Mouse (Mus musculus) small intestine, adult 2 months (tissue): Measurements from ENCODE around the gene Gm17581.

Experiments used
- CTCF ChIP-seq: fragments of 200-500 bp; IDR thresholded peaks from 2 replicates; pipeline ENCODE4 v1.5.1; 2012; ENCODE audit warnings: low read depth, mild to moderate bottlenecking, control low read depth, inconsistent platforms, low read length, moderate library complexity, mixed read lengths; ENCODE audit not compliant: insufficient replicate concordance, insufficient read length; ENCODE audit errors: extremely low read depth
- POLR2A ChIP-seq: fragments of 200-500 bp; IDR thresholded peaks from 2 replicates; pipeline ENCODE4 v1.6.1; 2012; ENCODE audit warnings: low read depth, mild to moderate bottlenecking, control low read depth, inconsistent platforms, low read length, moderate library complexity

- TF ChIP-seq POLR2A (no peak), CTCF (no peak)
These were observed 41.1 kb downstream of the Gm17581 start for GRCm38 (mm10) chr2:155694564-155694963.
